Mouse (Mus musculus) spleen, adult 2 months (tissue): ENCODE data around the gene Tcf19.

Experiments used
- CTCF ChIP-seq: fragments of 200-500 bp; IDR thresholded peaks from 2 replicates; pipeline ENCODE4 v1.5.1; 2011; ENCODE audit warnings: mild to moderate bottlenecking, inconsistent platforms; ENCODE audit not compliant: insufficient read depth, insufficient read length, insufficient replicate concordance; ENCODE audit errors: extremely low read depth
- POLR2A ChIP-seq: fragments of 200-500 bp; IDR thresholded peaks from 2 replicates; pipeline ENCODE4 v1.6.1; 2011; ENCODE audit warnings: low read depth, low read length, inconsistent platforms

GRCm38 (mm10) chr17:35548636-35549035 lies 32.0 kb upstream of the Tcf19 start:
- no peak for TF ChIP-seq POLR2A
- no peak for TF ChIP-seq CTCF
